Mouse (Mus musculus): Measurements from ENCODE around the gene Evc.

Gene Evc

GRCm38 (mm10) chr5:37242360-37243168, 94.1 kb downstream of the Evc start:
- DNase-seq (ENCODE audit: low spot score in 2 of 2): no peak

- peak; percentile 72 to 80 for DNase-seq (ENCODE audit: low spot score in 2 of 2)
Observed at GRCm38 (mm10) chr5:37241651-37242151, 95.0 kb downstream of the Evc start, which contains the start of gene Crmp1. Gene Crmp1, plus strand, starts transcription at chr5:37241940.

GRCm38 (mm10) chr5:37241224-37241623, 95.5 kb downstream of the Evc start:
- DNase-seq (ENCODE audit: low spot score in 2 of 2): no peak

DNA sequence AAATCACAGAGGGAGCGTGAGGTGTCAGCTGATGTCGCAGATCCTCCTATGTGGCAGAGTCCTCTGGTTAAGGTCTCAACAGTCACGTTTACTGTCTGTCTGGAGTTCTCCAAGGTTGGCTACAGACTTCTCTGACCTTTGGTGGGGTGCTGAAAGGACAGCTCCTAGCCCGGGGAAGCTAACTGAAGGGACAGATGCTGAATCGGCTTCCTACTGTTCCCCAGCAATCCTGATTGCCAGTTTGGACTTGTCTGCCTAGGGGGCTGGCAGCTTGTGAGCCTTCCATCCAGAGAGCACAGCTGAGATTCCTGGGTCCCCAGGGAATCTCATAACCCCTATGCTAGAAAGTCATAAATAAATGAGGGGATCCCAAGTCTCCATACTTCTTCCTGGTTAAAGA, 96.1 kb downstream of the Evc start:
- no peak for DNase-seq (ENCODE audit: low spot score in 2 of 2)
